Mouse (Mus musculus) duodenum, adult 2 months (tissue): ENCODE measurements around the gene Ctse. TPM values are rescaled to one million over a fixed set of nuclear protein-coding genes. Genes with fewer than 3 reads are reported as not detected.

Source experiments
- polyA plus RNA-seq: library from polyadenylated mRNA; depleted of rRNA; stranded (reverse); fragments of >200 nt; gene quantifications from 2 replicates; pipeline ENCODE4 v1.2.3, GENCODE M21; 2012; ENCODE audit warnings: low replicate concordance; rRNA removed

Ctse gene
- 1.7 and 187 TPM in 2 replicates for polyA plus RNA-seq

DNA sequence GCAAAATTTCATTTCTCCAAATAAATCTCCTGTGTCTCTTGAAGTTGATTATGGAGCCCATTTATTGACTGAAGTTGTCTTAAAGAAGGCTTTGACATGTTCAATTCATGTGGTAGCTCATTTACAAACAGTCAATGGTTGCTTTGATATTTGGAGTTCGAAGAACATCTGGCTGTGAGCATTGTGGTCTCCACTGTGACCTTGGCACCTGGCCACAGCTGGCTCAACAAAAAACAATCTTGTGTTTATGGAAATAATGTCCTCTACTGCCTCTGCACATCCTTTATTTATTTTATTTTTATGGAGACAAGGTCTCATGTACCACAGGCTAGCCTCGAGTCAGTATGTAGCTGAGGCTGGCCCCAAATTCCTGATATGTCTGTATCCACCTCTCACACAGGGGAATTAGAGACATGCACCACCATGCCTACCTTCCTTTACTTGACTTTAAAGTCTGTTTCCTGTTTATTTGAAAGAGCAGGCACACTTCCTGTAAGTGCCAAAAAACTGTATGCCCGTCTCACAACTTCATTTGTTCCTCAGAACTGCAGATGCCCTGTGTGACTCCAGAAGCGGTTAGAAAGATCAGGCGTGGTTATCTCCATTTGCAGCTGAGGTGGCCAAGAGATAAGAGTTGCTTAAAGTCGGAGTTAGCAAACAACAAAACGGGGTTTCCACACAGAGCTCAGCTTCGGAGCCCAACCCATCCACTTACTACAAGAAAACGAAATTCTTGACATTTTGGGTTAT is at the start of gene Ctse:
TSS of gene Ctse (plus strand) at position 516 of the 750 bp plus-strand sequence.

DNA sequence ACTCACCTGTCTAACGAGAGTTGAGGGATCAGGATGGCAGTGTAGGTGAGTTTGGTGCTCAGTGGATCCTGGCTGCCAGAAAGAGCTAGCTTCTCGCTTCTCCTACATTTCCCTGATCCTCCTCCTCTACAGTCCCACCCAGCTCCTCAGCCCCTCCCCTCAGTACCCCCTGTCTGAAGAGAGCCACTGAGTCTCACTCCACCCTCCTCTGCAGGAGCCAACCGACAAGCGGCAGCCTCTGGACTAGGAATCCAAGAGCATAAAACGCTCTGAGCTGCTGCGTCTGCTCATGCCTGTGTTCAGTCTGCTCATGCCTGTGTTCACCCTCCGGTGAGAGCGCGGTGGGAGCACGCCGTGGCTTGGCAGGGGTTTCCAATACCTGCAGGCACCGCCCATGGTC is 39.2 kb upstream of the Ctse start, which contains the start of gene Avpr1b:
TSS of gene Avpr1b (plus strand) at position 335 of the 400 bp plus-strand sequence.

DNA sequence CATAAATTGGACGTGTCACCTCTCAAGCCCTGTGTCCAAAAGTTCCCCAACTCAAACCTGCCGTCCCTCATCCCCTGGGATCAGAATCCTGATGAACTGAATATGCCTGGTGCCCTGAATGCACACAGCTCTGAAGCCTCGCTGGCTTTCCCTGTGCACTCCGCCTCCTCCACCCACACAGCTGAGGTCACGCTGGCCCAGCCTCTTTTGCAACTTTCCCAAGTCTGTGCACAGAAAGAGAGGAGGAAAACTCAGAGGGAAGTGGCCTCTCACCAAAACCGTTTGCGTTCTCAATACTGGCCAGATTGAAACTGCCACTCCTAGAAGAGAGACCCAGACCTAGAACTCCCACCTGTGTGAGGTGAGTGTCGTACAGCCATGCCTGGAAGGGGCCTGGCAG is 50.4 kb downstream of the Ctse start, which contains the start of gene Rab7b:
TSS of gene Rab7b (plus strand) at position 221 of the 400 bp plus-strand sequence.

Other genes starting within 250 kb of the Ctse start
- gene Srgap2, start 111.0 kb upstream of the Ctse start, polyA plus RNA-seq: 2.9 and 4.4 TPM in 2 replicates
- 0.11 TPM in 1 of 2 replicates, not detected in the other for gene Fam72a, start 110.4 kb upstream of the Ctse start, polyA plus RNA-seq
- not detected in 2 replicates for gene Avpr1b, start 39.1 kb upstream of the Ctse start, polyA plus RNA-seq
- gene Rab7b, start 50.4 kb downstream of the Ctse start, polyA plus RNA-seq: 0.62 and 1.3 TPM in 2 replicates
- gene Slc26a9, start 105.7 kb downstream of the Ctse start, polyA plus RNA-seq: 1.8 TPM in 1 of 2 replicates, not detected in the other
- 7.7 and 12.8 TPM in 2 replicates for gene Pm20d1, start 159.1 kb downstream of the Ctse start, polyA plus RNA-seq
- 8.0 and 15.5 TPM in 2 replicates for gene Slc41a1, start 189.2 kb downstream of the Ctse start, polyA plus RNA-seq
- gene Rab29, start 228.9 kb downstream of the Ctse start, polyA plus RNA-seq: 10.4 and 13.6 TPM in 2 replicates